Mouse (Mus musculus) MEL (cell line): ENCODE measurements around the gene Apbb1.

Source experiments
- CTCF ChIP-seq, 3 experiments: IDR thresholded peaks in 2 of 3; conservative IDR thresholded peaks in 1 of 3; 2 replicates each; pipeline ENCODE4 v1.5.1; 2011 to 2012; ENCODE audit warnings: low read length in 3 of 3, low read depth in 2 of 3, mild to moderate bottlenecking in 2 of 3, improper control_type of control experiment in 1 of 3, inconsistent platforms in 1 of 3, mixed read lengths in 1 of 3, moderate library complexity in 1 of 3; ENCODE audit not compliant: control insufficient read depth in 1 of 3, insufficient read depth in 1 of 3, poor library complexity in 1 of 3, severe bottlenecking in 1 of 3
- E2F4 ChIP-seq: IDR thresholded peaks from 2 replicates; pipeline ENCODE4 v1.6.1; 2011; ENCODE audit warnings: low read depth, low read length, improper control_type of control experiment, borderline replicate concordance
- EP300 ChIP-seq, 2 experiments: IDR thresholded peaks; 2 replicates each; pipeline ENCODE4 v1.6.1; 2011; ENCODE audit warnings: improper control_type of control experiment in 2 of 2, low read length in 2 of 2, low read depth in 1 of 2, mild to moderate bottlenecking in 1 of 2
- ETS1 ChIP-seq: IDR thresholded peaks from 2 replicates; pipeline ENCODE4 v1.6.1; 2012; ENCODE audit warnings: low read depth, mild to moderate bottlenecking, inconsistent platforms, low read length, improper control_type of control experiment, moderate library complexity
- GABPA ChIP-seq: IDR thresholded peaks from 2 replicates; pipeline ENCODE4 v1.6.1; 2012; ENCODE audit warnings: low read depth, mild to moderate bottlenecking, inconsistent platforms, low read length, improper control_type of control experiment, moderate library complexity
- MAFK ChIP-seq: IDR thresholded peaks from 2 replicates; pipeline ENCODE4 v1.6.1; 2011; ENCODE audit warnings: low read depth, mild to moderate bottlenecking, low read length, improper control_type of control experiment, borderline replicate concordance
- NRF1 ChIP-seq: IDR thresholded peaks from 2 replicates; pipeline ENCODE4 v1.6.1; 2014; ENCODE audit warnings: low read depth, mild to moderate bottlenecking, inconsistent platforms, low read length, improper control_type of control experiment, moderate library complexity; ENCODE audit not compliant: poor library complexity, insufficient read depth, severe bottlenecking
- POLR2A ChIP-seq, 2 experiments: IDR thresholded peaks; 2 replicates each; pipeline ENCODE4 v1.6.1; 2011 to 2012; ENCODE audit warnings: low read length in 2 of 2, mild to moderate bottlenecking in 2 of 2, control low read depth in 1 of 2, improper control_type of control experiment in 1 of 2, low read depth in 1 of 2, moderate library complexity in 1 of 2; ENCODE audit not compliant: control insufficient read depth in 1 of 2, insufficient read depth in 1 of 2, poor library complexity in 1 of 2
- POLR2AphosphoS2 ChIP-seq: IDR thresholded peaks from 2 replicates; pipeline ENCODE4 v1.6.1; 2011; ENCODE audit warnings: low read length, improper control_type of control experiment
- POLR2AphosphoS5 ChIP-seq: IDR thresholded peaks from 2 replicates; pipeline ENCODE4 v1.6.1; 2012; ENCODE audit warnings: low read depth, borderline replicate concordance, mild to moderate bottlenecking, inconsistent platforms, low read length, moderate library complexity, mixed read lengths
- RCOR1 ChIP-seq: IDR thresholded peaks from 2 replicates; pipeline ENCODE4 v1.6.1; 2012; ENCODE audit warnings: low read depth, mild to moderate bottlenecking, inconsistent platforms, low read length, improper control_type of control experiment
- TAL1 ChIP-seq: IDR thresholded peaks from 2 replicates; pipeline ENCODE4 v1.6.1; 2012; ENCODE audit warnings: mild to moderate bottlenecking, inconsistent platforms, low read length, moderate library complexity, mixed read lengths
- TCF12 ChIP-seq: IDR thresholded peaks from 2 replicates; pipeline ENCODE4 v1.6.1; 2014; ENCODE audit warnings: low read depth, mild to moderate bottlenecking, inconsistent platforms, low read length, improper control_type of control experiment, moderate library complexity

GRCm38 (mm10) chr7:105619701-105620100, 38.2 kb upstream of the Apbb1 start:
- TF ChIP-seq CTCF (IDR thresholded peaks at IDR 0.05 in 2 of 3, conservative IDR thresholded peaks at IDR 0.05 in 1 of 3; ENCODE audit: control insufficient read depth in 1 of 3, insufficient read depth in 1 of 3, low read depth in 2 of 3, low read length in 3 of 3, poor library complexity in 1 of 3, severe bottlenecking in 1 of 3) = no peak
- TF ChIP-seq TCF12 = no peak
- no peak for TF ChIP-seq MAFK
- no peak for TF ChIP-seq TAL1
- TF ChIP-seq POLR2A (IDR thresholded peaks at IDR 0.05; ENCODE audit: control insufficient read depth in 1 of 2, insufficient read depth in 1 of 2, low read depth in 1 of 2, low read length in 2 of 2, poor library complexity in 1 of 2) = no peak
- TF ChIP-seq EP300 (IDR thresholded peaks at IDR 0.05; ENCODE audit: low read depth in 1 of 2, low read length in 2 of 2) = no peak
- no peak for TF ChIP-seq RCOR1
- no peak for TF ChIP-seq E2F4
- no peak for TF ChIP-seq GABPA
- no peak for TF ChIP-seq ETS1
- TF ChIP-seq NRF1 = no peak
- no peak for TF ChIP-seq POLR2AphosphoS2
- TF ChIP-seq POLR2AphosphoS5 = no peak
